Mouse (Mus musculus) bone marrow, adult 2 months (tissue): Measurements from ENCODE around the gene Baz2b.

Experiments
- CTCF ChIP-seq: fragments of 200-500 bp; IDR thresholded peaks from 2 replicates; pipeline ENCODE4 v1.5.1; 2011; ENCODE audit warnings: low read length, control low read depth; ENCODE audit not compliant: control insufficient read depth, insufficient read depth
- POLR2A ChIP-seq: fragments of 200-500 bp; IDR thresholded peaks from 2 replicates; pipeline ENCODE4 v1.6.1; 2011; ENCODE audit warnings: low read depth, mild to moderate bottlenecking, control low read depth, low read length, borderline replicate concordance; ENCODE audit not compliant: control insufficient read depth

DNA sequence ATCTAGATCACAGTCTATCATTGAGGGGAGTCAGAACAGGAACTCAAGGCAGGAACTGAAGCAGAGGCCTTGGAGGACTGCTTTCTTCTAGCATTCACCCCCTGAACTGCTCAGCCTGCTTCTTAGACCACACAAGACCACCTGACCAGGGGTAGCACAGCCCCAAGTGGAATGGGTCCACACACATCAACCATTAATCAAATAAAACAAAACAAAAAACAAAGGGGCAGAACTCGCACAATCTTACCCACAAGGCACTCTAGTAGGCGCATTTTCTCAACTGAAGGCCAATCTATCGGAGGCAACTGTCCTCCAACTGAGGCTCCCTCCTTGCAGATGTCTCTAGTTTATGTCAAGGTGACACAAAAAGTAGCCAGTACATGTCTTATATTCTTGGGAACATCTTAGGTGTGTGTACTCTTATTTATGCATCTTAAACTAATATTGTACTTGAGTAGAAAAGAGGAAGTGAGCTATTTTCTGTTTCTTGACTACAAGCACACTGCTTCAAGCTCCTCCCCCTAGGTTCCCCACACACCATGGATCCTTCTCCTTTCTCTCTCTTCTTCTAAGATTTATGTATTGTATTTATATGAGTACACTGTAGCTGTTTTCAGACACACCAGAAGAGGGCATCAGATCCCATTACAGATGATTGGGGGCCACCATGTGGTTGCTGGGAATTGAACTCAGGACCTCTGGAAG is 189.9 kb downstream of the Baz2b start:
- no peak for TF ChIP-seq POLR2A
- no peak for TF ChIP-seq CTCF
